Mouse (Mus musculus) midbrain, embryonic 16.5 days (tissue): ENCODE data around the gene Zpbp2. TPM values are rescaled to one million over a fixed set of nuclear protein-coding genes. Genes with fewer than 3 reads are reported as not detected.
A peak's percentile ranks its signal among the peaks of the same experiment; 100 is the strongest.

Experiments
- ATAC-seq: fragments of 200-750 bp; cut with Nextera tagmentation; 2 replicates; pipeline ENCODE4 v1.8.0; 2017; ENCODE audit warnings: moderate TSS enrichment
- H3K27ac ChIP-seq: fragments of 300-500 bp; sonication (generic); 2 replicates; pipeline ENCODE4 v1.5.1; 2014; ENCODE audit warnings: mild to moderate bottlenecking, low read length, mixed read lengths
- H3K27me3 ChIP-seq: fragments of 300-500 bp; sonication (generic); 2 replicates; pipeline ENCODE4 v1.6.1; 2014; ENCODE audit warnings: low read depth, low read length, mixed read lengths; ENCODE audit not compliant: control insufficient read depth, insufficient read depth
- H3K36me3 ChIP-seq: fragments of 300-500 bp; sonication (generic); 2 replicates; pipeline ENCODE4 v1.6.1; 2014; ENCODE audit warnings: mild to moderate bottlenecking, low read length, moderate library complexity, mixed read lengths; ENCODE audit not compliant: control insufficient read depth, insufficient read depth
- H3K4me1 ChIP-seq: fragments of 300-500 bp; sonication (generic); 2 replicates; pipeline ENCODE4 v1.6.1; 2014; ENCODE audit warnings: mild to moderate bottlenecking, low read length, mixed read lengths; ENCODE audit not compliant: control insufficient read depth, insufficient read depth
- H3K4me2 ChIP-seq: fragments of 300-500 bp; sonication (generic); 2 replicates; pipeline ENCODE4 v1.6.1; 2014; ENCODE audit warnings: mild to moderate bottlenecking, low read length, mixed read lengths
- H3K4me3 ChIP-seq: fragments of 300-500 bp; sonication (generic); 2 replicates; pipeline ENCODE4 v1.5.1; 2014; ENCODE audit warnings: low read depth, mild to moderate bottlenecking, low read length, moderate library complexity, mixed read lengths
- H3K9ac ChIP-seq: fragments of 300-500 bp; sonication (generic); 2 replicates; pipeline ENCODE4 v1.6.1; 2014; ENCODE audit warnings: low read depth, low read length, mixed read lengths
- H3K9me3 ChIP-seq: fragments of 300-500 bp; sonication (generic); replicated peaks from 2 replicates; pipeline ENCODE4 v1.6.1; 2014; ENCODE audit warnings: mild to moderate bottlenecking, low read length, mixed read lengths; ENCODE audit not compliant: control insufficient read depth, poor library complexity, severe bottlenecking
- WGBS: fragments of 180-500 bp; shearing (Covaris S2); extraction: QIAGEN DNeasy Blood & Tissue Kit; methylation state at CpG from one replicate; pipeline ENCODE4 v1.1.7; 2014; 5-methylcytosine and 5-hydroxymethylcytosine counted together
- polyA plus RNA-seq: library from polyadenylated mRNA; unstranded; fragments of >200 nt; fragmentation: Nextera tagmentation; extraction: Ambion mirVana; gene quantifications from 2 replicates; pipeline ENCODE4 v1.2.1, GENCODE M21; 2015

Gene Zpbp2
- polyA plus RNA-seq, 1 experiment from 2014 or later, result 0.15 TPM

DNA sequence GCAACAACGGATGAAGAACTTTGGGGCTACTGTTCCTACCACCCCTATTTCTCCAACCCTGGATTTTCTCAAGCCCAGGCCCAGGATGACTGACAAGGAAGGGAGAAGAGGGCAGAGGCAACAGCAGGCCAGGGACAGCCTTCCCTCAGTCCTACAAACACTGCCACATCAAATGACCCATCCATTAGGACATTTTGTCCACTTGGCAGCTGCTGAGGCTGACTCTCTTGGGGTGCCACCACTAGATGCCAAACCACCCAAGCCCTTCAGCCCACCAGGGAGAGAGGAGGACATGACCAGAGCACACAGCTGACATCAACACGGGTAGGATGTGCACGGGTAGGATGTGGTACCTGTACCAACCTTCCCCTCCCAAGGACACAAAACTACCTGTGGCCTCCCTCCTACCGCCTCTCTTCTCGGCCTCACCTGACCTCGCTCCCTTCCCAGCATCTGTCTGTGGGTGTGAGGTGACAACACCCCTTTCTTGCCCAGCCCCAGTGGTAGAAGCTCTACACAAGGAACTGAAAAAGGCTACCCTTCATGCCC, 33.8 kb downstream of the Zpbp2 start:
- Histone ChIP-seq H3K4me1 (peaks cover 27% of the 10 kb centered on the region), H3K27ac (no peak overlapping the region), H3K4me3 (no peak overlapping the region), H3K4me2 (no peak overlapping the region), H3K36me3 (peaks cover 10% of the 10 kb centered on the region), H3K27me3 (no peaks in the 10 kb centered on the region), H3K9ac (no peak overlapping the region), H3K9me3 (no peaks in the 10 kb centered on the region)
- ATAC-seq, result no peak
- 93% methylated on average over 6 of the region's 6 CpGs for whole genome bisulfite sequencing

DNA sequence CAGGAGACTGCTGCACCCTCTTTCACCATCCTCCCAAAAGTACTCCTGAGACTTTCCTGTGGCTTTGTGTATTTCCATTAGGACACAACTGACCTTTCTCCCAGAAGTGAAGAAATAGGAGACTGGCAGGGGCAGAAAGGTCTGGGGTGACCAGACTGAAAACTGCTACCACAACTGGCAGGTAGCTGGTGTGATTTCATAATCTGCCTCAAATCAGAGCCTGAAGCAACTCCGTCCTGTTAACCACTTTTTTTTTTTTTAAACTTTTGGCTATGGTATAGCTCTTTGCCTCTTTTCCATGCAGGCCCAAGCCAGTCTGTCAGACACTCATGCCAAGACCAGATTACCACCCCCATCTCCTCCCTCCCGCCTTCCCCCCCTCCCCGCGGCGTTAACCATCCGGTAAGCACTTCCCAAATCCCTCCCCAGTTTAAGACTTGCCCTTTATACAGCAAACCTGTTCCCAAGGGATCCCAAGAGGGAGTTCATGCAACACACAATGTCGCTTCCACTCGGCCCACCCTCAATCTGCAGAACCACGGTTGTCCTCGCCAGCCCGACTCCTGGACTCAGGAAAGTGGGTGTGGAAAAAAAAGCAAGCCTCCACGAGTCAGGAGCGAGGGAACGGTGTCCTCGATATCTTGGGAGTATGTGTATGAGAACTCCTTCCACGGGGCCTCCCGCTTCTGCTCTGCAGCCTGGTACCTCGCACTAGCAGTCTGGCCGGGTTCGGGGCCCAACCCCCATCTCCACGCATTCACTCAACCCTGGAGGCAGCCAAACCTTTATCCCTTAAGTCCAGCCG, 35.4 kb downstream of the Zpbp2 start:
- no peaks in the 10 kb centered on the region for H3K9me3 ChIP-seq
- H3K4me3 ChIP-seq, result peak overlapping the region; percentile 76
- peak overlapping the region; percentile 82 for H3K27ac ChIP-seq
- peak overlapping the region; percentile 94 for H3K4me2 ChIP-seq
- peak; percentile 49 for ATAC-seq
- peaks cover 27% of the 10 kb centered on the region for H3K4me1 ChIP-seq
- WGBS, result under 1% methylated on average over 22 of the region's 22 CpGs
- peaks cover 10% of the 10 kb centered on the region for H3K36me3 ChIP-seq
- peak overlapping the region; percentile 82 for H3K9ac ChIP-seq
- no peaks in the 10 kb centered on the region for H3K27me3 ChIP-seq

GRCm38 (mm10) chr11:98586892-98587563, 36.1 kb downstream of the Zpbp2 start, which contains the start of gene Ormdl3:
TSS of gene Ormdl3 (minus strand) at chr11:98587368.
- H3K36me3 ChIP-seq, result peaks cover 8% of the 10 kb centered on the region
- H3K4me1 ChIP-seq, result peaks cover 27% of the 10 kb centered on the region
- ATAC-seq, result peak; percentile 95
- no peaks in the 10 kb centered on the region for H3K27me3 ChIP-seq
- H3K9ac ChIP-seq, result peak within 1 kb of the TSS; percentile 82
- peak within 1 kb of the TSS; percentile 76 for H3K4me3 ChIP-seq
- H3K27ac ChIP-seq, result peak within 1 kb of the TSS; percentile 82
- under 1% methylated on average over 49 of the region's 49 CpGs for WGBS
- H3K4me2 ChIP-seq, result peak within 1 kb of the TSS; percentile 94
- H3K9me3 ChIP-seq, result no peaks in the 10 kb centered on the region

- Histone ChIP-seq H3K4me1 (peaks cover 27% of the 10 kb centered on the region), H3K27me3 (no peaks in the 10 kb centered on the region; the same call in 1 of the 2 replicates), H3K4me2 (peak overlapping the region; percentile 94), H3K4me3 (peak overlapping the region; percentile 76), H3K27ac (peak overlapping the region; percentile 72), H3K36me3 (peaks cover under 1% of the 10 kb centered on the region; the same call in 1 of the 2 replicates), H3K9me3 (no peaks in the 10 kb centered on the region), H3K9ac (peak overlapping the region; percentile 82)
- peak; percentile 30; the same call in 1 of the 2 replicates for ATAC-seq
- WGBS, result 5% methylated on average over 20 of the region's 20 CpGs
Observed at GRCm38 (mm10) chr11:98587684-98588546, 37.0 kb downstream of the Zpbp2 start.

DNA sequence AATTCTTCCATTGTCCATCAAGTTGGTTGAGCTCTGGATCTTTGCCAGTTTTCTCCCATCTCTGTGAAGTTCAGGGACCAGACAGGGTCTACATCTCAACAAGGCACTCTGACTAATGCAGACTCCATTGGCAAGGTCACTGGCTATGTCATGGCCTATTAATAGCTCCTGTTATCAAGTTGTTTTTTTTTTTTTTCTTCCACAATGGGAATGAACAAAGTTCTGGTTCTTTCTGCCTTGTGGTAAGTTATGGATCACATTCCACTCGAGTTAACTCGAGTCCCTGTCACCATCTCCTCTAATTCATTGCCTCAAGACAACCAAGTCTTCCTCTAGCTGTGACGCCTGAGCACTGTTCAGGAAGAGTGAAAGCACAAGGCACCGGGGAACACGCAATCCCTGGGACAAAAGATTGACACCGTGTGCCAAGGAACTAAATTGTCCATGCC, 38.0 kb downstream of the Zpbp2 start:
- Histone ChIP-seq H3K9me3 (no peaks in the 10 kb centered on the region), H3K4me1 (peaks cover 27% of the 10 kb centered on the region), H3K27me3 (no peaks in the 10 kb centered on the region; the same call in 1 of the 2 replicates), H3K4me2 (peak overlapping the region; percentile 94), H3K4me3 (no peak overlapping the region), H3K9ac (no peak overlapping the region), H3K27ac (no peak overlapping the region), H3K36me3 (no peaks in the 10 kb centered on the region)
- ATAC-seq, result no peak
- WGBS, result 77% methylated on average over 6 of the region's 6 CpGs

- H3K4me1 ChIP-seq, result peaks cover 27% of the 10 kb centered on the region
- no peak overlapping the region for H3K4me2 ChIP-seq
- H3K27ac ChIP-seq, result no peak overlapping the region
- no peak overlapping the region for H3K4me3 ChIP-seq
- H3K9ac ChIP-seq, result no peak overlapping the region
- H3K27me3 ChIP-seq, result no peaks in the 10 kb centered on the region; the same call in 1 of the 2 replicates
- 90% methylated on average over 8 of the region's 8 CpGs for WGBS
- H3K9me3 ChIP-seq, result no peaks in the 10 kb centered on the region
- ATAC-seq, result no peak
- H3K36me3 ChIP-seq, result no peaks in the 10 kb centered on the region
Observed at GRCm38 (mm10) chr11:98589306-98589705, 38.4 kb downstream of the Zpbp2 start.

GRCm38 (mm10) chr11:98590548-98591445, 39.9 kb downstream of the Zpbp2 start:
- no peak overlapping the region for H3K4me2 ChIP-seq
- no peaks in the 10 kb centered on the region for H3K9me3 ChIP-seq
- no peak overlapping the region for H3K27ac ChIP-seq

More at GRCm38 (mm10) chr11:98590548-98591445, 39.9 kb downstream of the Zpbp2 start:
- Histone ChIP-seq H3K4me3 (no peak overlapping the region), H3K9ac (no peak overlapping the region), H3K27me3 (no peaks in the 10 kb centered on the region; the same call in 1 of the 2 replicates), H3K36me3 (no peaks in the 10 kb centered on the region), H3K4me1 (peaks cover 17% of the 10 kb centered on the region)
- ATAC-seq, result no peak
- 75% methylated on average over 19 of the region's 19 CpGs for WGBS
